Mouse (Mus musculus): Measurements from ENCODE around the gene Lce1h. TPM values are rescaled to one million over a fixed set of nuclear protein-coding genes. Genes with fewer than 3 reads are reported as not detected.

Gene Lce1h
- not detected for total RNA-seq (2021)
- long read RNA-seq, experiment 1, partial matches to known transcripts = 0 of 1 reads
- long read RNA-seq, experiment 1, other reads (novel, unspliced or antisense) = 0 of 1 reads
- long read RNA-seq, experiment 2 = 0 reads

DNA sequence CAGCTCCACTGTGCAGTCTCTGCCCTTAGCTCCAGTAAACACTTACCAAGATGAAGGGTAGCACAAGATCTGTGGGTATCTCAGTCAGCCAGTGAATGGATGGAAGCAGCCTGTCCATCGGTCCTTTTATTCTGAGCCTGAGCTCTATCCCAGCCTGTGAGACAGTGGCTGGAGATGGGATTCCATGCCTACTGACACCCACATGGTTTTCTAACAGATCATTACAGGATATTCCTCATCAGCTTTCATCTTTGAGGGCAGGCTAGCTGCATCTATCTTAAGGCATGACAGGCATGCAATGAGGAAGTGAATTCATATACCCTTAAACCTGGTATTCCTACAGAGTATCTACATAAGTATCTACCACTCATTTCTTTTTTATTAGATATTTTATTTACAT, at the start of gene Lce1h:
TSS of gene Lce1h (minus strand) at position 101 of the 400 bp plus-strand sequence.
- no peak for DNase-seq (ENCODE audit: low spot score in 2 of 2)

DNA sequence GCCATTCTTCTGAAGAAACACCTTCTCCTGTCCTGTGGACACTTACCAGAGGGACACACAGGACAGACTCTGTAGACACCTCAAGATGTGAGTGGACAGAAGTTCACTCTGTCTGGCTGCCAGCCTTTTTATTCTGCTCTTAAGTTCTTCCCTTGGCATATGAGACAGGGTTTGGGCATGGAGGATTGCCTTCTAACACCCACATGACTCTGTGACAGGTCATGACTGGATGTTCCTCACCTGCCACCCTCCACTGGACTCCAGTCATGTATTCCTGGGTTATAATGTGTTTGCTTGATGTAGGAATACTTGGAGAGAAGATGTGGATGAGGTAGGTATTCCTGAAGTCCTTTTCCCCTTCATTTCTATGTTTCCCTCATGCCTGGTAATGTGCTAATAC, 42.9 kb upstream of the Lce1h start, which contains the start of gene Lce1k:
TSS of gene Lce1k (minus strand) at position 101 of the 400 bp plus-strand sequence.
- DNase-seq (ENCODE audit: low spot score in 2 of 2) = no peak

- DNase-seq (ENCODE audit: low spot score in 2 of 2) = no peak
Observed at GRCm38 (mm10) chr3:92790414-92790813, 25.5 kb upstream of the Lce1h start, which contains the start of gene Lce1j. Gene Lce1j (minus strand): TSS chr3:92790514.

DNA sequence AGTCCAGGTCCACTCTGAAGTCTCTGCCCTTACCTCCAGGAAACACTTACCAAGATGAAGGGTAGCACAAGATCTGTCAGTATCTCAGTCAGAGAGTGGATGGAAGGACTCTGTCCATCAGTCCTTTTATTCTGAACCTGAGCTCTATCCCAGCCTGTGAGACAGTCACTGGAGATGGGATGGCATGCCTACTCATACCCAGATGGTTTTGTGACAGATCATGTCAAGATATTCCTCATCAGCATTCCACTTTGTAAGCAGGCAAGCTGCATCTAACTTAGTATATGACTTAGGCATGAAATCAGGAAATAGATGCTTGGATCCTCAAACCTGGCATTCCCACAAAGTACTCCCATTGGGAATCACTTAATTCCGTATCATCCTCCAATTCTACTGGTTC, 13.9 kb upstream of the Lce1h start, which contains the start of gene Lce1i:
TSS of gene Lce1i (minus strand) at position 101 of the 400 bp plus-strand sequence.
- no peak for DNase-seq (ENCODE audit: low spot score in 2 of 2)

DNA sequence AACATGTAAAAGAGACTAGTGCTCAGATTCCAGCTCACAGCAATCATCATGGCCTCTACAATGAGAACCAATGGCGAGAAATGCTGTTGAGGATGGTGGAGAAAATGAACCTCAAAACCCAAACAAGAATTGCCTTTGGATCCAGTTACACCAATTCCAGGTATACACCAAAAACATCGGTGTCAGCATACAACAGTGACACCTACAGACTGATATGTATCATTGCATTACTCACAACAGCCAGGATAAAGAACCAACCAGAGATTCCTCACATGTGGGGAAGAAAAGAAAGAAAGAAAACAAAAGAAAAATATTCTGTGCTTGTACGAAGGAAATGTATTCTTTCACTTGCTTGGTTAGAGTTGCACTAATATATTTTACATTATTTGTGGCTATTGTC, 6.7 kb upstream of the Lce1h start:
- no peak for DNase-seq (ENCODE audit: low spot score in 2 of 2)

DNA sequence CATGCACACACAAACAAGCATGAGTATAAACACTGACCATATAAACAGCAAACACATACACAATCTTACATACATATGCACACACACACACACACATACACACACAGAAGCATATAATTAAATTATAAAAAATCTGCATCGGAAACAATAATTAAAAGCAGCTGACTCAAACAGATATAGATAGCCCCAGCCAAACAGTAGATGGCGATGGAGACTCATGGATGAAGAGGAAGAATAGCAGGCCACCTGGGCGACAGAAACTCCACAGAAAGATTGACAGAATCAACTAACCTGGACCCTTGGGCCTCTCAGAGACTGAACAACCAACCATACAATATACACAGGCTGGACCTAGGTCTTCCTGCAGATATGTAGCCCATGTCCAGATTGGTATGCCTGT, 11.7 kb downstream of the Lce1h start:
- no peak for DNase-seq (ENCODE audit: low spot score in 2 of 2)

- DNase-seq (ENCODE audit: low spot score in 2 of 2) = no peak
Observed at GRCm38 (mm10) chr3:92752238-92752637, 12.6 kb downstream of the Lce1h start, which contains the start of gene Lce1g. Gene Lce1g (minus strand): TSS chr3:92752338.

GRCm38 (mm10) chr3:92738996-92739395, 25.9 kb downstream of the Lce1h start, which contains the start of gene Gm38119:
Gene Gm38119 (minus strand): TSS chr3:92739096.
- no peak for DNase-seq (ENCODE audit: low spot score in 2 of 2)

GRCm38 (mm10) chr3:92722631-92723030, 42.2 kb downstream of the Lce1h start:
- no peak for DNase-seq (ENCODE audit: low spot score in 2 of 2)

GRCm38 (mm10) chr3:92720250-92720649, 44.6 kb downstream of the Lce1h start, which contains the start of gene Lce1f:
Gene Lce1f (minus strand): TSS chr3:92720350.
- DNase-seq (ENCODE audit: low spot score in 2 of 2) = no peak

GRCm38 (mm10) chr3:92715122-92715521, 49.7 kb downstream of the Lce1h start:
- no peak for DNase-seq (ENCODE audit: low spot score in 2 of 2)

Other genes starting within 250 kb of the Lce1h start
- not detected for gene 2310046K23Rik, start 230.6 kb downstream of the Lce1h start, total RNA-seq (2021)
- gene Ivl, start 191.3 kb downstream of the Lce1h start, total RNA-seq (2021) = not detected
- gene Smcp, start 176.1 kb downstream of the Lce1h start, total RNA-seq (2021) = not detected
- not detected for gene 2210017I01Rik, start 157.6 kb downstream of the Lce1h start, total RNA-seq (2021)
- not detected for gene Lce6a, start 143.4 kb downstream of the Lce1h start, total RNA-seq (2021)
- not detected for gene Lce1a1, start 116.8 kb downstream of the Lce1h start, total RNA-seq (2021)
- not detected for gene Lce1b, start 108.1 kb downstream of the Lce1h start, total RNA-seq (2021)
- not detected for gene Lce1a2, start 94.8 kb downstream of the Lce1h start, total RNA-seq (2021)
- under 1 TPM in 1 of 2 experiments, not detected in 1; 0.39 TPM for gene Lce1c, start 85.8 kb downstream of the Lce1h start, total RNA-seq (2021)
- not detected for gene Lce1d, start 77.9 kb downstream of the Lce1h start, total RNA-seq (2021)
- gene Lce1e, start 56.0 kb downstream of the Lce1h start, total RNA-seq (2021) = not detected
- gene Lce1f, start 44.7 kb downstream of the Lce1h start, total RNA-seq (2021) = not detected
- not detected for gene Gm38119, start 26.0 kb downstream of the Lce1h start, total RNA-seq (2021)
- not detected for gene Lce1g, start 12.7 kb downstream of the Lce1h start, total RNA-seq (2021)
- gene Lce1i, start 13.8 kb upstream of the Lce1h start, total RNA-seq (2021) = not detected
- not detected for gene Lce1j, start 25.4 kb upstream of the Lce1h start, total RNA-seq (2021)
- not detected for gene Lce1k, start 42.8 kb upstream of the Lce1h start, total RNA-seq (2021)
- under 1 TPM in 1 of 2 experiments, not detected in 1; 0.13 TPM for gene Kprp, start 62.2 kb upstream of the Lce1h start, total RNA-seq (2021)
- gene Lce1l, start 86.2 kb upstream of the Lce1h start, total RNA-seq (2021) = not detected
- gene 2310050C09Rik, start 105.2 kb upstream of the Lce1h start, total RNA-seq (2021) = not detected
- gene Lce3a, start 161.2 kb upstream of the Lce1h start, total RNA-seq (2021) = not detected
- gene Lce3b, start 167.9 kb upstream of the Lce1h start, total RNA-seq (2021) = not detected
- not detected for gene Lce3c, start 179.4 kb upstream of the Lce1h start, total RNA-seq (2021)
- not detected for gene Lce3d, start 192.3 kb upstream of the Lce1h start, total RNA-seq (2021)
- not detected for gene Lce3e, start 202.0 kb upstream of the Lce1h start, total RNA-seq (2021)
- gene Lce3f, start 227.2 kb upstream of the Lce1h start, total RNA-seq (2021) = not detected

Data from gastrocnemius, postnatal 4 days (tissue).